Mouse (Mus musculus): ENCODE measurements around the gene Fbxo28. TPM values are rescaled to one million over a fixed set of nuclear protein-coding genes. Genes with fewer than 3 reads are reported as not detected.
A peak's percentile ranks its signal among the peaks of the same experiment; 100 is the strongest.

Fbxo28 gene
- total RNA-seq, 2 experiments from 2014 or later, result 46.3 to 46.7 TPM

- no peak for TF ChIP-seq CTCF (conservative IDR thresholded peaks at IDR 0.05)
- DNase-seq (ENCODE audit: low spot score in 2 of 2), result no peak
- Histone ChIP-seq H3K4me3 (no peak overlapping the region), H3K27ac (no peak overlapping the region; the same call in 1 of the 2 replicates)
Observed at GRCm38 (mm10) chr1:182332090-182333034, 9.1 kb downstream of the Fbxo28 start.

- no peak overlapping the region for H3K27ac ChIP-seq
- no peak for TF ChIP-seq CTCF (conservative IDR thresholded peaks at IDR 0.05)
- no peak overlapping the region for H3K4me3 ChIP-seq
Observed at GRCm38 (mm10) chr1:182325919-182326318, 15.5 kb downstream of the Fbxo28 start.

GRCm38 (mm10) chr1:182324552-182324951 is 16.9 kb downstream of the Fbxo28 start:
- DNase-seq (ENCODE audit: low spot score in 2 of 2), result no peak
- H3K27ac ChIP-seq, result no peak overlapping the region
- no peak for TF ChIP-seq CTCF (conservative IDR thresholded peaks at IDR 0.05)

More at GRCm38 (mm10) chr1:182325919-182326318, 15.5 kb downstream of the Fbxo28 start:
- DNase-seq (ENCODE audit: low spot score in 2 of 2), result no peak

GRCm38 (mm10) chr1:182323139-182323538 is 18.3 kb downstream of the Fbxo28 start:
- TF ChIP-seq CTCF (conservative IDR thresholded peaks at IDR 0.05), result no peak
- Histone ChIP-seq H3K4me3 (no peak overlapping the region), H3K27ac (no peak overlapping the region)
- no peak for DNase-seq (ENCODE audit: low spot score in 2 of 2)

More at GRCm38 (mm10) chr1:182324552-182324951, 16.9 kb downstream of the Fbxo28 start:
- H3K4me3 ChIP-seq, result no peak overlapping the region

GRCm38 (mm10) chr1:182314201-182314600 is 27.2 kb downstream of the Fbxo28 start:
- no peak for DNase-seq (ENCODE audit: low spot score in 2 of 2)
- H3K27ac ChIP-seq, result no peak overlapping the region
- TF ChIP-seq CTCF (conservative IDR thresholded peaks at IDR 0.05), result no peak
- H3K4me3 ChIP-seq, result no peak overlapping the region

GRCm38 (mm10) chr1:182313181-182313580 is 28.2 kb downstream of the Fbxo28 start:
- no peak for DNase-seq (ENCODE audit: low spot score in 2 of 2)
- H3K4me3 ChIP-seq, result no peak overlapping the region
- H3K27ac ChIP-seq, result no peak overlapping the region
- TF ChIP-seq CTCF (conservative IDR thresholded peaks at IDR 0.05), result no peak

- Histone ChIP-seq H3K27ac (no peak overlapping the region), H3K4me3 (no peak overlapping the region)
- no peak for DNase-seq (ENCODE audit: low spot score in 2 of 2)
- peak; percentile 62 for TF ChIP-seq CTCF (conservative IDR thresholded peaks at IDR 0.05)
Observed at GRCm38 (mm10) chr1:182311376-182311775, 30.1 kb downstream of the Fbxo28 start.

GRCm38 (mm10) chr1:182310316-182310715 is 31.1 kb downstream of the Fbxo28 start:
- DNase-seq (ENCODE audit: low spot score in 2 of 2), result no peak
- TF ChIP-seq CTCF (conservative IDR thresholded peaks at IDR 0.05), result no peak

GRCm38 (mm10) chr1:182309403-182309802 is 32.0 kb downstream of the Fbxo28 start:
- TF ChIP-seq CTCF (conservative IDR thresholded peaks at IDR 0.05), result no peak
- Histone ChIP-seq H3K4me3 (no peak overlapping the region), H3K27ac (no peak overlapping the region)
- no peak for DNase-seq (ENCODE audit: low spot score in 2 of 2)

More at GRCm38 (mm10) chr1:182310316-182310715, 31.1 kb downstream of the Fbxo28 start:
- Histone ChIP-seq H3K27ac (no peak overlapping the region), H3K4me3 (no peak overlapping the region)

GRCm38 (mm10) chr1:182302916-182303315 is 38.5 kb downstream of the Fbxo28 start:
- H3K4me3 ChIP-seq, result no peak overlapping the region
- no peak overlapping the region for H3K27ac ChIP-seq
- DNase-seq (ENCODE audit: low spot score in 2 of 2), result no peak
- TF ChIP-seq CTCF (conservative IDR thresholded peaks at IDR 0.05), result no peak

- no peak for TF ChIP-seq CTCF (conservative IDR thresholded peaks at IDR 0.05)
- no peak for DNase-seq (ENCODE audit: low spot score in 2 of 2)
- Histone ChIP-seq H3K27ac (no peak overlapping the region; the same call in 1 of the 2 replicates), H3K4me3 (no peak overlapping the region)
Observed at GRCm38 (mm10) chr1:182302176-182302870, 39.1 kb downstream of the Fbxo28 start.

- no peak for DNase-seq (ENCODE audit: low spot score in 2 of 2)
- Histone ChIP-seq H3K27ac (no peak overlapping the region), H3K4me3 (no peak overlapping the region)
- no peak for TF ChIP-seq CTCF (conservative IDR thresholded peaks at IDR 0.05)
Observed at GRCm38 (mm10) chr1:182297821-182298220, 43.6 kb downstream of the Fbxo28 start.

GRCm38 (mm10) chr1:182297246-182297645 is 44.2 kb downstream of the Fbxo28 start:
- Histone ChIP-seq H3K4me3 (no peak overlapping the region), H3K27ac (no peak overlapping the region)
- DNase-seq (ENCODE audit: low spot score in 2 of 2), result no peak
- no peak for TF ChIP-seq CTCF (conservative IDR thresholded peaks at IDR 0.05)

Data from layer of hippocampus, adult 2 months (tissue).